Mouse (Mus musculus): ENCODE measurements around the gene Ufm1.
A peak's percentile ranks its signal among the peaks of the same experiment; 100 is the strongest.

The Ufm1 gene

GRCm38 (mm10) chr3:53863383-53864220 lies at the start of gene Ufm1:
Gene Ufm1 (minus strand): TSS chr3:53863830.
- DNase-seq, result peak; percentile 91

- no peak for DNase-seq
Observed at GRCm38 (mm10) chr3:53890619-53891540, 27.2 kb upstream of the Ufm1 start.

DNA sequence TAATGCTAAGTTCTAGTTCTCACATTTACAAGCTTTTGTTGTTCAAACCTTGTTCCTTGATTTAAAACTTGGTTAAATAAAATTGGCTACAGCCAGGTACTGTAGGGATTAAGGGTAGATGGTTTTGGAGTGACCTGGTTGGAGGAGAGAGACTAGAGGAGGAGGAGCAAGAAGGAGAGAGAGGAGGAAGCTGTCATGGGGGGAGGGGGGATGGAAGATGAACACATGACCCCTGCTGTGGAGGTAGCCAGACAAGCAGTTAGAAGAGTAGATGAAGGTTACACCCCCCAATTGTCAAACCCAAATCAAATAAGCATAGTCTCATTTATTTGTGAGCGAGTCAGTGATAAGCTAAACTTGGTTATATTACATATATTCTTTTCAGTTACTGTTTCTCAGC lies 8.0 kb upstream of the Ufm1 start:
- no peak for DNase-seq

DNA sequence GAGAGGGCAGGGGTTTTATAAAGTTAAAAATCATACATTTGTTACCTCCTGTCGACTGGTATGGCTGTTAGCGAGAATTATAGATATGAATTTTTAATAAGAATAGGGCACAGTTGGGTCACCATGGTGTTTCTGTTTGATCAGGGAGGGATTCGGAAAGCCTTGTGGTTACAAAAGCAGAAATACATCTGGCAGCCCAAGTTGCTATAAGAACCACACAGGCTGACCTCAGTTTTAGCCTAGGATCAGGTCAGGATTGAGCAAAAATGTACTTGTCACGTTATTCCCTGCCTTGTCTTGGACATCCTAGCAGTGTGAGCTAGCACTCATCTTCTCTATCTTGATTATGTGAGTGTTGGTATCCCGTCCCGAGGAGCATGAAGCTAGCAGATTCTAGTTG lies 6.9 kb upstream of the Ufm1 start:
- no peak for DNase-seq

DNA sequence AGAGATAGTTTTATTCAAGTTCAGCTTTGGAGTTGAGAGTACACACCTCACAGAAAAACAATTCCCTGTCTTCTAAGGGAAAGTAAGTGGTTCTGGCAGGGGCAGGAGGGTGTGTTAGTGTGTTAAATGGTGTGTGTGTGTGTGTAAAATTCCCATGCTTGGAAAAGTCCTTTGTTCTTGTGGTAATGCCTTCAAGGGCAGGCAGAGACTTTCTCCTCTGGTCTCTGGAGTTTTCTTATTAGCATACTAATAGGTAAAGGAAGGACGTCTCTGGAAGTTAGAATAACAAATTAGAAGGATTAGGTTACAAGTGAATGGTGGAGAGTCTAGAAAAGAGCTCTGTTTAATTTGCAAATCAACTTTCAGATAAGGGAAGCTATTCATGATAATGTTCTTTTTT lies 5.6 kb upstream of the Ufm1 start:
- no peak for DNase-seq

- no peak for DNase-seq
Observed at GRCm38 (mm10) chr3:53868212-53868611, 4.6 kb upstream of the Ufm1 start.

DNA sequence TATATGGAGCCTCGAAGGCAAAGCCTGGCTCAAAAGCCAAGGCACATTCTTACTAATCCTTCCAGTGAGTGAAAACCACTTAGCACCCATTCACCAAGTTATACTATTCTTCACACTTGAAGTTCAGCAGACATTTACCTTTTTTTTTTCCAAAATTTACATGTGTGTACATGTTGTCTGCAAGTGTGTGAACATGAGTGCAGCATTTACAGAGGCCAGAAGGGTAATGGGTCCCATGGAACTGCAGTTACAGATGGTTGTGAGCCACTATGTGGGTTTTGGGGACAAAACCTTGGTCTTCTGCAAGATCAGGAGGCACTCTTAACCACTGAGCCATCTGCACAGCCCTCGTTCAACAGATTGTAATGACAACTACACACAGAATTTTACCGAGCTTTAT lies 8.8 kb downstream of the Ufm1 start:
- DNase-seq, result no peak

DNA sequence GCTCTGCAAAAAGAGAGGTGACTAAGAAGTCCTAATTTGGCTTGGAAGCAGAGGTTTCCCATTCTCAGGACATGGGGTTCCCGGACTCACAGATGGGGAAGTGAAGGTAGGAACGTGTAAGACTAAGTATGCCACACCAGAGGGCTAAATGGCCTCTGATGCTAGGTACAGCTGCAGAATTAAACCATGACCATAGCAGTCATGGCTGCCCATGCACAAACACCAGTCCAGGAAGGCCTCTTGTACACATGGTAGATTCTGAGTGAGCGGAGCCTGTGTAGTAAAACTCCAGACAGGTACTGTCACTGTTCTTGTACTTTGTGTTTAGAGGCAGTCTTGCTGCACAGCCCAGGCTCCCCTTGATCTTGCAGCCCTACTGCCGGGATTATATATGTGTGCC lies 9.4 kb downstream of the Ufm1 start:
- no peak for DNase-seq

DNA sequence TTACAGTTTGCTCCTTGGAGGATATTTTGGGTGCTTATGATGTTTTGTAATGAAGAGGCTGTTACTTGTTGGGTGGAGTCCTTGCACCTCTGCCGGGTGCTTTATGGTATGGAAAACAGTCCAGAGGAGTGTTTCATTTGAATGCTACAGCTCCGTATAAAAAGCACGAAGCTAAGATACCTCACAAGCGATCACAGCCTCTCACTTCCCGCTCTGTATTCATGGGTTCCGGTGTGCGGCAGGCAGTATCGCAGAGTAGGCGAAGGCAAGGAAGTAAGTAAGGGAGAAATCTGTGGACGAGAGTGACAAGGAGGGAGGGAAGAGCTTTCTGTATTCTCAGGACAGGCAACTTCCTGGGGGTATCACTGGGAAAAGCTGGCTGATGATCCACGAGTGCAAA lies 15.4 kb downstream of the Ufm1 start:
- DNase-seq, result no peak

DNA sequence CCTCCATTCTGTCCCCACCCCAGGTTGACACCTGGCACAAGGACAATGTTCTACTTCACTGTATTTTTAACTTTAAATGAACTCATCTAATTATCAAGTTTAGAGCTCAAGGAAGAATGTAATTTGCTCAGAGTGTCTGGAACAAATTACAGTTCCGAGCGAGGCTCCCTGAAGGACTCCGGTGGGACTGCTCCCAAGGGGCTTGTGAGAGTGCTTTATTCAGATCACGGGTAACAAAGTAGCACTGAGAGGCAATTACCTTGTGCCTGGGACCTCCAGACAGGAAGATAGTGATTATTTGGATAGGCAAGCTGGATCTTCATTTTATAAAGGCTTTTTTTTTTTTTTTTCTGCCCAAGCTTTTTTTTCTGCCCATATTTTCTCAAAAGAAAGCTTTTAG lies 15.9 kb downstream of the Ufm1 start:
- DNase-seq, result no peak

- no peak for DNase-seq
Observed at GRCm38 (mm10) chr3:53846206-53846928, 17.3 kb downstream of the Ufm1 start.

DNA sequence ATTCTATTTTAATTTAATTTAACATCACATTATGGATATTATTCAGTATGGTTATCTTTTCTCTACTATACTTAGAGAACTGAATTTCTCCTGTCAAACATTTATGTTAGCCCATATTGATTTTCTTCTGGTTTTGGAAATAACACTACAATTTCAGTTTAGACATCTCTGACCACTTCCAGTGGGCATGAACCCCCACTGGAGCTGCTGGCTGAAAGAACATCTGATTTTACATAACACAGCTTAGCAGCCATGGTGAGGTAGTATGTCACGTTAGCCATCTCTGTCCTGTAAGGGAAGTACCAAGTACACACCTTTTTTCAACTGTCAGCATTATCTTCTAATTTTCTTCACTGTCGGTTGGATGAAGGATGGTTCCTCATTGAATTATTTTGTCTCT lies 18.8 kb downstream of the Ufm1 start, which contains the start of gene Gm10985:
Gene Gm10985 (plus strand): TSS at position 301 of the 400 bp plus-strand sequence.
- no peak for DNase-seq

GRCm38 (mm10) chr3:53834238-53834637 lies 29.4 kb downstream of the Ufm1 start:
- no peak for DNase-seq

- no peak for DNase-seq
Observed at GRCm38 (mm10) chr3:53813421-53813977, 50.1 kb downstream of the Ufm1 start.
